8 mouse cellular contexts compared by ENCODE assay signal in genomic region chr1:192770130-192770494, GRCm38 (mm10). TPM values are rescaled to one million over a fixed set of nuclear protein-coding genes. Genes with fewer than 3 reads are reported as not detected.
DNase-seq lines count a peak whose midpoint lies in the region; ATAC-seq and TF ChIP-seq lines count a peak whose summit lies in the region.

No protein-coding gene starts in this region.

- DNase-seq in adrenal gland, postnatal 14 days: peak; percentile 34
- no peak for DNase-seq in adrenal gland, adult 2 months
- peak; percentile 60 for DNase-seq in thymus, postnatal 0 days (ENCODE audit: low spot score)
- no peak for DNase-seq in thymus, postnatal 25 days
- DNase-seq in heart, postnatal 0 days (ENCODE audit: low spot score): no peak
- no peak for DNase-seq in ovary, postnatal 14 days (ENCODE audit: low spot score)

- TF ChIP-seq EP300 in heart, postnatal 0 days (IDR thresholded peaks at IDR 0.05; ENCODE audit: low read depth): no peak

- 20% methylated on average over 10 of the region's 10 CpGs for WGBS in heart, postnatal 0 days
- 21% methylated on average over 10 of the region's 10 CpGs for WGBS in limb, embryonic 13.5 days

- peak overlapping the region; percentile 78 for H3K27ac ChIP-seq in heart, postnatal 0 days (ENCODE audit: low read depth)
- peak overlapping the region; percentile 96 for H3K27ac ChIP-seq in limb, embryonic 13.5 days

- no peaks in the 10 kb centered on the region for H3K9me3 ChIP-seq in heart, postnatal 0 days (replicated peaks; ENCODE audit: control insufficient read depth, low read length)
- no peaks in the 10 kb centered on the region for H3K9me3 ChIP-seq in limb, embryonic 13.5 days

- TF ChIP-seq CTCF in heart, postnatal 0 days (IDR thresholded peaks at IDR 0.05; ENCODE audit: low read depth): no peak

- H3K36me3 ChIP-seq in heart, postnatal 0 days (replicated peaks; ENCODE audit: control insufficient read depth, insufficient read depth, low read length): no peaks in the 10 kb centered on the region
- no peaks in the 10 kb centered on the region for H3K36me3 ChIP-seq in limb, embryonic 13.5 days
- H3K36me3 ChIP-seq in myocyte (ENCODE audit: control insufficient read depth, insufficient read depth): no peaks in the 10 kb centered on the region

- H3K4me3 ChIP-seq in heart, postnatal 0 days (ENCODE audit: low read depth, low read length): peak overlapping the region; percentile 59
- peak overlapping the region; percentile 64 for H3K4me3 ChIP-seq in limb, embryonic 13.5 days
- H3K4me3 ChIP-seq in myocyte: peak overlapping the region; percentile 31

- H3K79me2 ChIP-seq in myocyte (ENCODE audit: control insufficient read depth, insufficient read depth): no peaks in the 10 kb centered on the region

- TF ChIP-seq POLR2A in myocyte (IDR thresholded peaks at IDR 0.05; ENCODE audit: insufficient read length, low read depth): no peak

- peak overlapping the region; percentile 91 for H3K4me2 ChIP-seq in heart, postnatal 0 days (ENCODE audit: low read depth, low read length)
- H3K4me2 ChIP-seq in limb, embryonic 13.5 days (replicated peaks): peak overlapping the region; percentile 93
- peak overlapping the region; percentile 77 for H3K4me2 ChIP-seq in myocyte (ENCODE audit: low read depth)

- H3K9ac ChIP-seq in heart, postnatal 0 days (replicated peaks; ENCODE audit: low read depth, low read length): peak overlapping the region; percentile 86
- H3K9ac ChIP-seq in limb, embryonic 13.5 days: peak overlapping the region; percentile 97

- peaks cover 4% of the 10 kb centered on the region; the same call in 1 of the 2 replicates for H3K4me1 ChIP-seq in heart, postnatal 0 days (ENCODE audit: control insufficient read depth, insufficient read depth)
- peaks cover 22% of the 10 kb centered on the region for H3K4me1 ChIP-seq in limb, embryonic 13.5 days

- ATAC-seq in heart, postnatal 0 days (ENCODE audit: insufficient read depth, low read depth): peak; percentile 78
- peak; percentile 80 for ATAC-seq in limb, embryonic 13.5 days (ENCODE audit: low FRiP score, low read depth)

- no peaks in the 10 kb centered on the region for H3K27me3 ChIP-seq in heart, postnatal 0 days (ENCODE audit: control insufficient read depth, insufficient read depth, low read length)
- H3K27me3 ChIP-seq in limb, embryonic 13.5 days: no peaks in the 10 kb centered on the region
- H3K27me3 ChIP-seq in myocyte (ENCODE audit: control insufficient read depth, insufficient read depth, insufficient read length): no peaks in the 10 kb centered on the region

- H3ac ChIP-seq in myocyte (ENCODE audit: control insufficient read depth, insufficient read length): peak overlapping the region; percentile 60

TF ChIP-seq in myocyte, 11 proteins besides CTCF, POLR2A, EP300 and RAD21:
- TF ChIP-seq CEBPB (IDR thresholded peaks at IDR 0.05; ENCODE audit: insufficient read depth, poor library complexity, severe bottlenecking): no peak
- no peak for TF ChIP-seq MAX (IDR thresholded peaks at IDR 0.05; ENCODE audit: low read depth)
- no peak for TF ChIP-seq MYOG (IDR thresholded peaks at IDR 0.05; ENCODE audit: control insufficient read depth in 1 of 3, insufficient read depth in 1 of 3, insufficient read length in 2 of 3, low read depth in 2 of 3)
- no peak for TF ChIP-seq MYOD1 (IDR thresholded peaks at IDR 0.05; ENCODE audit: control insufficient read depth in 1 of 3, insufficient read length in 2 of 3, low read depth in 2 of 3)
- TF ChIP-seq TCF12 (IDR thresholded peaks at IDR 0.05; ENCODE audit: insufficient read depth, poor library complexity, severe bottlenecking): no peak
- no peak for TF ChIP-seq SRF (IDR thresholded peaks at IDR 0.05; ENCODE audit: control insufficient read depth, insufficient read length, low read depth)
- TF ChIP-seq REST (IDR thresholded peaks at IDR 0.05; ENCODE audit: insufficient read depth, insufficient read length): no peak
- no peak for TF ChIP-seq E2F4 (IDR thresholded peaks at IDR 0.05; ENCODE audit: insufficient read depth)
- no peak for TF ChIP-seq USF1 (IDR thresholded peaks at IDR 0.05; ENCODE audit: low read depth)
- no peak for TF ChIP-seq TCF3 (IDR thresholded peaks at IDR 0.05; ENCODE audit: insufficient read length, low read depth)
- no peak for TF ChIP-seq POLR2AphosphoS2 (IDR thresholded peaks at IDR 0.05; ENCODE audit: insufficient read length, low read depth)

RNA-seq across cellular contexts. Expression of gene Hhat, which starts 0.9 kb away (rescaled TPM):
- total RNA-seq in adrenal gland, postnatal 14 days (2021): 4.6 TPM in 2 replicates
- total RNA-seq in adrenal gland, adult 2 months (2021): 1 to 10 TPM; 4.9 to 5.6 TPM
- polyA plus RNA-seq in adrenal gland, adult 2 months (2012; rRNA removed): 12.8 and 15.1 TPM in 2 replicates
- polyA plus RNA-seq in thymus, postnatal 0 days (2015; fragmentation: Nextera tagmentation; extraction: Ambion mirVana): 3.6 and 3.7 TPM in 2 replicates
- 6.7 and 13.2 TPM in 2 replicates for total RNA-seq in heart, postnatal 0 days (2014; rRNA removed; ENCODE audit: low replicate concordance)
- 3.7 and 4.0 TPM in 2 replicates for polyA plus RNA-seq in heart, postnatal 0 days (2015; fragmentation: Nextera tagmentation; extraction: Ambion mirVana)
- polyA plus RNA-seq in limb, embryonic 13.5 days (2015; fragmentation: Nextera tagmentation; extraction: Ambion mirVana): 10.3 and 10.6 TPM in 2 replicates
- 4.4 TPM for polyA plus RNA-seq in myocyte (2012; fragmentation: generic; extraction: Trizol)

Comparison
In these comparisons a context has a peak if more than half of its experiments do, and no peak if none do; other contexts are left out.
1. DNase-seq: peak in adrenal gland, postnatal 14 days (single experiment) and thymus, postnatal 0 days (single experiment); none in adrenal gland, adult 2 months (single experiment), thymus, postnatal 25 days (single experiment), heart, postnatal 0 days (single experiment) and ovary, postnatal 14 days (single experiment).
2. Peak in every context shown above with its lines, with median percentiles within 50 percentile points of each other: H3K4me2 ChIP-seq and H3K4me3 ChIP-seq.